Mouse (Mus musculus) embryonic stem cell, embryonic (primary cell): Measurements from ENCODE around the gene Agpat1.

Source experiments
- CTCF ChIA-PET, 4 experiments: fragments of 300-600 bp in 2 of 4; fragments of 350-600 bp in 2 of 4; sonication (Branson Sonifier 250); formaldehyde crosslinking; loops; one replicate each; lab custom pipeline; 2022; ENCODE audit warnings: inconsistent platforms in 2 of 4; lab: Charles Lee
- POLR2A ChIA-PET, 4 experiments: fragments of 300-600 bp in 2 of 4; fragments of 350-600 bp in 2 of 4; sonication (Branson Sonifier 250); formaldehyde crosslinking; loops; one replicate each; lab custom pipeline; 2022; ENCODE audit warnings: antibody characterized with exemption in 4 of 4, inconsistent platforms in 1 of 4; lab: Charles Lee

Gene Agpat1

GRCm38 (mm10) chr17:34607997-34608396, 3.9 kb downstream of the Agpat1 start:
- CTCF ChIA-PET: no interaction called here
- POLR2A ChIA-PET: no interaction called here

GRCm38 (mm10) chr17:34611050-34611449, 7.0 kb downstream of the Agpat1 start:
- POLR2A ChIA-PET: no interaction called here
- CTCF ChIA-PET: no interaction called here

- CTCF ChIA-PET: no interaction called here
- POLR2A ChIA-PET: interaction anchor here in 1 of 4 experiments (1.2 to 2.5 kb wide), 2 partner anchors 9 to 19 kb away, joined by 4 to 10 read pairs; partner anchors contain the start of genes Agpat1 and Rnf5
Observed at GRCm38 (mm10) chr17:34613054-34613645, 9.1 kb downstream of the Agpat1 start.

- POLR2A ChIA-PET: interaction anchor here in 3 of 4 experiments (0.9 to 2.5 kb wide), 9 partner anchors 8 to 41 kb away, joined by 3 to 20 read pairs (median 3); partner anchors contain the start of genes Agpat1 (in 2 of the 3), Rnf5 (in 2 of the 3), Gpsm3 (in 1 of the 3) and Pbx2 (in 1 of the 3)
- CTCF ChIA-PET: interaction anchor here in 1 of 4 experiments (1.6 kb wide), 1 partner anchor 10 kb away, joined by 4 read pairs; no protein-coding TSS in a partner anchor
Observed at GRCm38 (mm10) chr17:34613830-34614229, 9.8 kb downstream of the Agpat1 start.

GRCm38 (mm10) chr17:34615871-34616270, 11.8 kb downstream of the Agpat1 start, which contains the start of gene Egfl8:
TSS of gene Egfl8 (minus strand) at chr17:34615971.
- CTCF ChIA-PET: interaction anchor here in 1 of 4 experiments (1.5 kb wide), 1 partner anchor 44 kb away, joined by 4 read pairs; no protein-coding TSS in a partner anchor
- POLR2A ChIA-PET: interaction anchor here in 1 of 4 experiments (2.2 kb wide), 1 partner anchor 11 kb away, joined by 20 read pairs; the partner anchor contains the start of genes Agpat1 and Rnf5

- CTCF ChIA-PET: interaction anchor here (0.5 to 1.9 kb wide), 73 partner anchors 8 to 727 kb away, joined by 3 to 30 read pairs (median 4); partner anchors contain the start of genes Atf6b (in 3 of the 4), Ager (in 2 of the 4), Agpat1 (in 2 of the 4) and Fkbpl (in 2 of the 4)
- POLR2A ChIA-PET: interaction anchor here (0.6 to 3.1 kb wide), 23 partner anchors 9 to 582 kb away, joined by 3 to 34 read pairs (median 4); partner anchors contain the start of genes Agpat1 (in 3 of the 4), Rnf5 (in 3 of the 4), Atf6b (in 1 of the 4) and Fkbpl (in 1 of the 4)
Observed at GRCm38 (mm10) chr17:34618999-34619398, 14.9 kb downstream of the Agpat1 start.

GRCm38 (mm10) chr17:34621006-34621405, 16.9 kb downstream of the Agpat1 start:
- ChIA-PET CTCF (interaction anchor here in 3 of 4 experiments (0.9 to 1.2 kb wide), 4 partner anchors 15 to 66 kb away, joined by 3 to 4 read pairs (median 4); no protein-coding TSS in a partner anchor), POLR2A (interaction anchor here in 2 of 4 experiments (0.5 to 3.1 kb wide), 6 partner anchors 12 to 502 kb away, joined by 3 to 34 read pairs (median 4); partner anchors contain the start of genes Agpat1 (in 1 of the 2) and Rnf5 (in 1 of the 2))

- CTCF ChIA-PET: interaction anchor here in 3 of 4 experiments (0.6 to 1.2 kb wide), 8 partner anchors 8 to 182 kb away, joined by 3 to 4 read pairs (median 3); partner anchors contain the start of gene Atf6b (in 1 of the 3)
- POLR2A ChIA-PET: interaction anchor here in 2 of 4 experiments (0.6 to 1.0 kb wide), 4 partner anchors 11 to 21 kb away, joined by 3 to 4 read pairs (median 3); partner anchors contain the start of gene Agpat1 (in 1 of the 2)
Observed at GRCm38 (mm10) chr17:34623161-34623560, 19.1 kb downstream of the Agpat1 start.

GRCm38 (mm10) chr17:34624981-34625380, 20.9 kb downstream of the Agpat1 start:
- ChIA-PET POLR2A (no interaction called here), CTCF (no interaction called here)

GRCm38 (mm10) chr17:34626062-34626772, 22.2 kb downstream of the Agpat1 start:
- ChIA-PET POLR2A (interaction anchor here (0.5 to 2.4 kb wide), 10 partner anchors 18 to 456 kb away, joined by 3 to 10 read pairs (median 6); partner anchors contain the start of genes Atf6b (in 2 of the 4), Fkbpl (in 2 of the 4), Agpat1 (in 1 of the 4) and Rnf5 (in 1 of the 4)), CTCF (interaction anchor here in 2 of 4 experiments (1.1 to 1.9 kb wide), 2 partner anchors 8 to 71 kb away, joined by 4 to 6 read pairs; no protein-coding TSS in a partner anchor)

- CTCF ChIA-PET: interaction anchor here in 3 of 4 experiments (1.1 to 1.9 kb wide), 3 partner anchors 8 to 71 kb away, joined by 4 to 7 read pairs (median 6); no protein-coding TSS in a partner anchor
- POLR2A ChIA-PET: interaction anchor here (0.5 to 3.1 kb wide), 12 partner anchors 18 to 1240 kb away, joined by 3 to 11 read pairs (median 6); partner anchors contain the start of genes Atf6b (in 3 of the 4), Fkbpl (in 2 of the 4), Agpat1 (in 1 of the 4) and Rnf5 (in 1 of the 4)
Observed at GRCm38 (mm10) chr17:34626773-34627092, 22.7 kb downstream of the Agpat1 start.

- ChIA-PET CTCF (interaction anchor here in 3 of 4 experiments (0.6 to 1.9 kb wide), 4 partner anchors 8 to 187 kb away, joined by 3 to 7 read pairs (median 5); no protein-coding TSS in a partner anchor), POLR2A (interaction anchor here in 3 of 4 experiments (0.6 to 3.1 kb wide), 10 partner anchors 17 to 1239 kb away, joined by 3 to 11 read pairs (median 6); partner anchors contain the start of genes Atf6b (in 3 of the 3), Fkbpl (in 2 of the 3), Agpat1 (in 1 of the 3) and Rnf5 (in 1 of the 3))
Observed at GRCm38 (mm10) chr17:34627093-34627942, 23.3 kb downstream of the Agpat1 start.

GRCm38 (mm10) chr17:34627943-34628643, 24.0 kb downstream of the Agpat1 start, which contains the start of gene Ppt2:
TSS of gene Ppt2 (minus strand) at chr17:34628510.
- ChIA-PET POLR2A (interaction anchor here in 3 of 4 experiments (0.6 to 3.1 kb wide), 7 partner anchors 16 to 325 kb away, joined by 3 to 11 read pairs (median 7); partner anchors contain the start of genes Fkbpl (in 2 of the 3), Agpat1 (in 1 of the 3), Atf6b (in 1 of the 3) and Rnf5 (in 1 of the 3)), CTCF (interaction anchor here in 3 of 4 experiments (0.6 to 1.9 kb wide), 3 partner anchors 9 to 188 kb away, joined by 3 to 7 read pairs (median 6); no protein-coding TSS in a partner anchor)

GRCm38 (mm10) chr17:34628644-34628967, 24.5 kb downstream of the Agpat1 start:
- POLR2A ChIA-PET: interaction anchor here in 3 of 4 experiments (0.6 to 3.1 kb wide), 8 partner anchors 16 to 324 kb away, joined by 3 to 11 read pairs (median 4); partner anchors contain the start of genes Atf6b (in 1 of the 3) and Fkbpl (in 1 of the 3)

GRCm38 (mm10) chr17:34629221-34629751, 25.2 kb downstream of the Agpat1 start, which contains the start of gene Prrt1:
TSS of gene Prrt1 (plus strand) at chr17:34629533.
- ChIA-PET CTCF (interaction anchor here in 1 of 4 experiments (1.2 kb wide), 1 partner anchor 10 kb away, joined by 6 read pairs; no protein-coding TSS in a partner anchor), POLR2A (interaction anchor here in 3 of 4 experiments (0.6 to 3.1 kb wide), 10 partner anchors 17 to 520 kb away, joined by 3 to 11 read pairs (median 3); partner anchors contain the start of gene Atf6b (in 2 of the 3))

More at GRCm38 (mm10) chr17:34628644-34628967, 24.5 kb downstream of the Agpat1 start:
- CTCF ChIA-PET: no interaction called here
